Mouse (Mus musculus) cortical plate, adult 2 months (tissue): ENCODE measurements at regions not wholly inside any gene's neighbourhood (a gene's known extent, or its start where the extent isn't known, plus 50 kb on each side); places are given as distances from the start of the nearest gene placed in this dataset.

Experiments used
- H3K27ac ChIP-seq: fragments of 200-500 bp; 2 replicates; pipeline ENCODE4 v1.5.1; 2012; ENCODE audit warnings: low read length, control low read depth, inconsistent platforms; ENCODE audit not compliant: insufficient read depth
- H3K4me1 ChIP-seq: fragments of 200-500 bp; 2 replicates; pipeline ENCODE4 v1.6.1; 2011; ENCODE audit warnings: low read length; ENCODE audit not compliant: control insufficient read depth, insufficient read depth
- H3K4me3 ChIP-seq: fragments of 200-500 bp; 2 replicates; pipeline ENCODE4 v1.5.1; 2011; ENCODE audit warnings: mild to moderate bottlenecking, low read length, control low read depth; ENCODE audit not compliant: insufficient read depth
- CTCF ChIP-seq: fragments of 200-500 bp; IDR thresholded peaks from 2 replicates; pipeline ENCODE4 v1.5.1; 2011; ENCODE audit warnings: mild to moderate bottlenecking, control low read depth, low read length; ENCODE audit not compliant: insufficient read depth; ENCODE audit errors: extremely low read depth
- POLR2A ChIP-seq: fragments of 200-500 bp; IDR thresholded peaks from 2 replicates; pipeline ENCODE4 v1.6.1; 2011; ENCODE audit warnings: mild to moderate bottlenecking, low read length, control low read depth; ENCODE audit not compliant: insufficient read depth; ENCODE audit errors: extremely low read depth

DNA sequence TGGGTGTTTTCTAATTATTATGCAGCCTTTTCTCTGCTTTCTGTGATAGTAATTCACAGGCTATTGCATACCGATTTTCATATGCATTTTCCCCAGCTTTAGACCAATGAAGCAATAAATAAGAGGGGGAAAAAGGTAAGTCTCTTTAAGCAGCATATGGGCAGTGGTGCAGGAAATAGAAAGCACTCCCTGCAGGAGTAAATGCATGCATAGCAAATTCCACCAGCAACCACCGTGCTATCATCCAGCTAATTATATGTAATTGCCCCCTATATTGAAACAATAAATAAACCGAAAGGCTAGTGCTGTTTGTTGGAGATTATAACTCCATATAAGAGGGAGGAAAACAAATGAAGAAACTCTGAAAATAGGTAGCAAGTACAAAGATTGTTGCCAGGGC is 790.1 kb downstream of the Galc start:
- Histone ChIP-seq H3K27ac (no peak overlapping the region), H3K4me1 (no peaks in the 10 kb centered on the region), H3K4me3 (no peak overlapping the region)
- TF ChIP-seq POLR2A (no peak), CTCF (no peak)

DNA sequence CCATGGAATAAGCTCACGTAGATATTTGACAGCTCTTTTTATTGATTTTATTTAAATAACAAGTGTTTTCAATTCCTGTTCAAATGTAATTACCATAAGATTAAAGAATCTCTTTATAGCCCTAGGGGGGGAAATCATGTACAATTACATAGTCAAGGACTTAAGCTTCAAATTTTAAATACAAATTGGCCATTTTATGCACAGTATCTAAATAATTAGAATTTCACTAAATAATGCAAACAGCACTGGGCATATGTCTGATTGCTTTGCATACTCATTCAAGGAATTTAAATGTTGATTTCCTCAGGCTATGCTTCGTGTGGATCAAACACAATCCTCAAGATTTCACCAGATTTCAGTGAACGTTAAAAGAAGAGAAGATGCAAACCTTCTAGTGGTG is 823.1 kb downstream of the Galc start:
- no peak for TF ChIP-seq POLR2A
- TF ChIP-seq CTCF, result no peak
- Histone ChIP-seq H3K27ac (no peak overlapping the region), H3K4me3 (no peak overlapping the region), H3K4me1 (no peaks in the 10 kb centered on the region)

DNA sequence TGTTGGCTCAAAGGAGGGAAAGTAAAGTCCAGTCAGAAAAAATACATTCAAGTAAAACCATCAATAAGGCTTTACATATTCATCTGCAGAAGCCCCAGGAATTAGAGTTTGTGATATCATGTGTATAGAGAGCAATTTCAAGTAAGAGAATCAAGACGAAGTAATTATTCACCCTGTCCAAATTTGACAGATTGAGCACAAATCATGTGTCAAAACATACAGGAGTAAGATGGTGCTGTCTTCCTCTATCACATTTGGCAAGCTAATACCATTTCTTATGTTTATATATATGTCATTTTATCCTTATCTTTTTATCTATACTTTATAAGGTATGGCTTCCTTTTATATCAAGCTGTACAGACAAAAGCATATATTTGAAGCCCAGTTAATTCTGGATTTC is 825.2 kb downstream of the Galc start:
- Histone ChIP-seq H3K27ac (no peak overlapping the region), H3K4me1 (no peaks in the 10 kb centered on the region), H3K4me3 (no peak overlapping the region)
- TF ChIP-seq CTCF (no peak), POLR2A (no peak)

DNA sequence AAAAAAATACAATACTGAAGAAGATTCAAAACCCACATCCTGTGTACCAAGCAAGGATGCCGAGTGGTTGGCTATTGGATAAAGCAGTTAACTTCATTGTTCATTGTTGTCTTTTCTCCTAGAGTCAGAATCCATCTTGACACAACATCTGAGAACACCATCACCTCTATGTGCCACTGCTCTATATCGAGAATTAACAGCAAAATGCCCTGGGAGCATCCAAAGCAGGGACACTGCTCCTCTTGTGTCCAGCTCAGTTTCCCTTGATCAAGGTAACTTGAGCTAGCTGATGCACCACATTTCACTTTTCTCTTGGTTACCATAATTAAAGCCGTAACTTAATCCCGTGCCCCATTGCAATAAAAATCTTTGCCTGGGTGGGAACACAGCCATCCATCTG is 826.6 kb downstream of the Galc start:
- Histone ChIP-seq H3K27ac (no peak overlapping the region), H3K4me1 (no peaks in the 10 kb centered on the region), H3K4me3 (no peak overlapping the region)
- no peak for TF ChIP-seq POLR2A
- no peak for TF ChIP-seq CTCF

DNA sequence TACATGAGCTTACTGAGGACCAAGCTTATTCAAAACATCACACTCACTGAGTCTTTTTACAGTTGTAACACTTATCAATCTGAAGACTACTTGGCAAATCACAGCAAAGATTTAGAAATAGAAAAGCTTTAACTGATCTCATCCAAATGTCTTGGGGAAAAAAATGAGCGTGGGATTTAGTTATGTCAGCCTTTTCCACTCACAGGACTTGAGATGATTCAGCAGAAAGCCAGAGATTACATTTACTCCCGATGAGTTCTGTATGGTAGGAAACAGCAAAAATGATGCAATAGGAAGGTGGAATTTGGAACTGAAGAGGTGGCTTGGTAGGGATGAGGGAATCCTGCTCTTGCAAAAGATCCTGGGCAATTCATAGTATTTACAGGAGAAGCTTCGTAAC is 831.0 kb downstream of the Galc start:
- H3K4me3 ChIP-seq, result no peak overlapping the region
- H3K27ac ChIP-seq, result no peak overlapping the region
- TF ChIP-seq CTCF (no peak), POLR2A (no peak)
- no peaks in the 10 kb centered on the region for H3K4me1 ChIP-seq

DNA sequence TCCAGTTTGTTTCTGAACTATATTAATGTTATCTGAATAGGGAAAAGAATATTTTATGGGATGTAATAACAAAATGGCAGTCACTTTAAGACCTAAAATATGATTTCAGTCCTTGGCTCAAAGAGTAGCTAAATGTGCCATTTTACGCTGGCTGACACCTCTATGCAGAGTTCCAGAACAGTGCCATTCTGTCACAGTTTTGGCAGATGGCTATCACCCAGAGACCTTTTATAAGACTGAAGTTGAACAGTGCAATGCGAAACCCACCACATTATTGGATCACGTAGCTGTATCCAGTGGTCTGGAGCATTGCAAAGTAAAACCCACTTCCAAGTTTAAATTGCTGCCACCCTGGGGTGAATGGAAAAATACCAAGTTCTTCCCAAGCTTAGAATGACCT is 834.5 kb downstream of the Galc start:
- no peaks in the 10 kb centered on the region for H3K4me1 ChIP-seq
- no peak overlapping the region for H3K4me3 ChIP-seq
- no peak overlapping the region for H3K27ac ChIP-seq
- no peak for TF ChIP-seq CTCF
- TF ChIP-seq POLR2A, result no peak

DNA sequence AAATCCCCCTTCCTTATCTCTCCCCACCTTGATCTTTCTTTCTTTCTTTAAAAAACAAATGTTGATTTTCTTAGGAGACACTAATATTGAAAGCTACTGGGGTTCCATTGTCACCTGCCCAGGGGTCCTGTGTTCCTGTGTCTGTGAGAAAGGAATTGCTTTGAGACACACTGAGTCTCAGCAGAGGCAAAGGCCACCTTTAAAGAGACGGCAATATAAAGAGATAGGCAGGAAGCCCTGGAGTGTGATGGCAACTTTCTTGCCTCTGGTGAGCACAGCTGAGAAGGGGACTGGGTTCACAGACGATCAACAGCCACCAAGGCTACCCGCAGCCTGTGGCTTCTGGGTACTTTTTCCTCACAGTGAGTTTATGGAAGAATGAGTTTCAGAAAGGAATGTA is 855.8 kb downstream of the Galc start:
- no peaks in the 10 kb centered on the region for H3K4me1 ChIP-seq
- H3K27ac ChIP-seq, result no peak overlapping the region
- no peak overlapping the region for H3K4me3 ChIP-seq
- no peak for TF ChIP-seq CTCF
- TF ChIP-seq POLR2A, result no peak

DNA sequence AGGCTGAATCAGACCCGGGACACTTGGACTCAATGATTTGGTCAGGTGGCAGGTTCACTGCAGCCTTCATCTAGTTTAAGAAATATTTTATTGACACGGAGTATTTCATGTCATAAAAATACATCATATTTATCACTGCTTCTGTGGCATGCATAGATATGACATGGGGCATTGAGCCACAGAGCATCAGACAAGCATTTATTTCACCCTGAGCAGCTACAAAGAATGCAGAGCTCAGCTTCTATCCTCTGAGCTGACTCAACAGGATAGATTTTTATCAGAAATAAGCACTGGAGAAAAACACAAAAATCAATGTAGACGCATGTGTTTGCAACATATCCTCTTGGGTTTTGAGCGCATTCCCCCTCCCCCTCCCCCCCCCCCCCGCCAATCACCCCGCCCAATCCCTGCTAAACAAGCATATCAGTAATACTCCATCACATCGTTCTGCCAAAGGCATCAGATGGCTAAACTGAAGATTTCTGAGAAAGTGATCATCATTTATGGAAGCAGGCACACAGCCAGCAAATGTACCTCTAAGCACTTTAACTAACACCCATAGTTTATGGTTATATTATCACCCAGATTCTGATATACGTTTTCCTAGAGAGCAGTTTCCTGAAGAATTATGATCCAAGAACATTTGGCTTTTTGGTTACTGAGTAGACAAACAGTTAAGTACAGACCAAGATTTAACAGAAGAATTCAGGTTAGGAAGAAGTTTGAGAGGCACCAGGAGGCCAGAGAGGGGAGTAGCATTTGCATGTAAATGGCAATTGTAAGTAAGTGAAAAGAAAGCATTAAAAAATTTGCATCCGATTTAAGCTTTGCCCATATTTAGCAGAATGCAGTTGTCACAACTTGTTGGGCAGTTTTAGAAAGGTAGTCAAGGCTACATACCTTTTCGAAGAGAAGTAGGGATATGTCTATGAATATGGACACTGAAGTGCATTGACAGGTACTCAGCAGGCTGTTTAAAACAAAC is 856.6 kb downstream of the Galc start:
- no peak overlapping the region for H3K4me3 ChIP-seq
- H3K4me1 ChIP-seq, result no peaks in the 10 kb centered on the region
- TF ChIP-seq CTCF, result no peak
- no peak for TF ChIP-seq POLR2A
- H3K27ac ChIP-seq, result no peak overlapping the region

DNA sequence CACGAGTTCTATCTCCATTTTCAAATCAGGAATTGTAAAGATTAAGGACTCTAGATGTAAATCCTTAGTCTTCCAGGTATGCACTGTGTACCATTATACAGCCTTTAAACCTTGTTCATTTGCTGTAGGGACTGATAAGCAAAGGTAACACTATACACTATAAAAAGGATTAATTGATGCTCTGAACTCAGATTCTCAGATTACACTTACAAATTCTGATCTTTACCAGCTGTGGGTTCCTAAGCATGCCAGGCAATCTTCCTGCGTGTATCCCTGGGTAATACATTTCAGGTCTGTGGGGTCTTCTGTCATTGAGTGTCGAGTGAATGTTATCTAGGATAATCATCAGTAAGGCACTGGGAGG is 860.7 kb downstream of the Galc start:
- H3K4me3 ChIP-seq, result no peak overlapping the region
- no peak for TF ChIP-seq POLR2A
- TF ChIP-seq CTCF, result no peak
- no peak overlapping the region for H3K27ac ChIP-seq
- H3K4me1 ChIP-seq, result no peaks in the 10 kb centered on the region

DNA sequence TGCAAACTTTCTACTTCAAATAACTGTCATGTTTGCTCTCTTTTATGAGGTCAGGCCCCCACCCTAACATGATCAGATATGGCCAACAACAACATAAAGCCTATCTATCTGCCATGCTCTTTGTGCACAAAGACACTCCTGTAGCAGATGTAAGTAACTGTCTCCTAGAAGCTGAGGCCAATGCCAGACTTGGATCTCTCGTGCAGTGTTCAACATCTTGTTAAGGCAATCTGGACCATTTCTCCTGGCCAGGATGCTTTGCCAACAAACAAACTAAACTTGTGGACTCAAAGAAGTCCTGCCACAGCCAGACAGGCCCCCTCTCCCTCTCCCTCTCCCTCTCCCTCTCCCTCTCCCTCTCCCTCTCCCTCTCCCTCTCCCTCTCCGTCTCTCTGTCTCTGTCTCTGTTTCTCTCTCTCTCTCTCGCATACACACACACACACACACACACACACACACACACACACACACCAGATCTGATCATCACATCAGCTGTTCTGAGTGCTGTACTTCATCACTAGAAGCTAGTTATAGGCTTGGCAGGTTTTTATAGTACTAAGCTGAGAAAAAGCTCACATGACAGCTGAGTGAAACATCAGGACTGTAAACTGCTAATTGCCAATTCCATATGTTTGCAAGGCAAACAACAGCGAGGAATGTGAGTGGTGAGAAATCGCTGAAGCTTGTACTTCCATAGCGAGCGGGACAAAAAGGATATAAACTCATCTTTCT is 861.2 kb downstream of the Galc start:
- Histone ChIP-seq H3K4me3 (no peak overlapping the region), H3K4me1 (no peaks in the 10 kb centered on the region), H3K27ac (no peak overlapping the region)
- TF ChIP-seq POLR2A (no peak), CTCF (no peak)
